Mouse (Mus musculus) heart, postnatal 0 days (tissue): Measurements from ENCODE around the gene Calm1.

Source experiments
- CTCF ChIP-seq: IDR thresholded peaks from 2 replicates; pipeline ENCODE4 v1.5.1; 2016; ENCODE audit warnings: antibody characterized with exemption, control low read depth, low read depth
- EP300 ChIP-seq: IDR thresholded peaks from 2 replicates; pipeline ENCODE4 v1.6.1; 2016; ENCODE audit warnings: antibody characterized with exemption, low read depth

- TF ChIP-seq CTCF (no peak), EP300 (no peak)
These were observed 2.1 kb downstream of the Calm1 start for GRCm38 (mm10) chr12:100201363-100201711.
